Mouse (Mus musculus): ENCODE measurements around the gene Cntnap2. TPM values are rescaled to one million over a fixed set of nuclear protein-coding genes. Genes with fewer than 3 reads are reported as not detected.

Cntnap2 gene
- total and polyA plus RNA-seq, 2 experiments from 2014 or later = 0.04 to 1.4 TPM

- Histone ChIP-seq H3K27ac (ENCODE audit: low read depth) (peak overlapping the region; percentile 69), H3K4me1 (ENCODE audit: control insufficient read depth, insufficient read depth) (no peaks in the 10 kb centered on the region), H3K9ac (replicated peaks; ENCODE audit: low read depth, low read length) (no peak overlapping the region), H3K36me3 (replicated peaks; ENCODE audit: control insufficient read depth, insufficient read depth, low read length) (no peaks in the 10 kb centered on the region), H3K4me3 (ENCODE audit: low read depth, low read length) (peak overlapping the region; percentile 9; the same call in 1 of the 2 replicates), H3K4me2 (ENCODE audit: low read depth, low read length) (peak overlapping the region; percentile 45), H3K9me3 (replicated peaks; ENCODE audit: control insufficient read depth, low read length) (no peaks in the 10 kb centered on the region), H3K27me3 (ENCODE audit: control insufficient read depth, insufficient read depth, low read length) (no peaks in the 10 kb centered on the region)
- ATAC-seq (ENCODE audit: insufficient read depth, low read depth) = peak; percentile 66
- DNase-seq (ENCODE audit: low spot score) = no peak
- 18% methylated on average over 6 of the region's 6 CpGs for WGBS
- TF ChIP-seq CTCF (IDR thresholded peaks at IDR 0.05; ENCODE audit: low read depth) (no peak), EP300 (IDR thresholded peaks at IDR 0.05; ENCODE audit: low read depth) (no peak)
Measured at GRCm38 (mm10) chr6:47318705-47319104, 2259.5 kb downstream of the Cntnap2 start.

GRCm38 (mm10) chr6:47319309-47319983 lies 2260.3 kb downstream of the Cntnap2 start:
- no peaks in the 10 kb centered on the region for H3K4me1 ChIP-seq (ENCODE audit: control insufficient read depth, insufficient read depth)
- no peak for ATAC-seq (ENCODE audit: insufficient read depth, low read depth)
- H3K36me3 ChIP-seq (replicated peaks; ENCODE audit: control insufficient read depth, insufficient read depth, low read length) = no peaks in the 10 kb centered on the region
- TF ChIP-seq EP300 (IDR thresholded peaks at IDR 0.05; ENCODE audit: low read depth) (no peak), CTCF (IDR thresholded peaks at IDR 0.05; ENCODE audit: low read depth) (no peak)
- 31% methylated on average over 5 of the region's 5 CpGs for WGBS
- no peaks in the 10 kb centered on the region for H3K27me3 ChIP-seq (ENCODE audit: control insufficient read depth, insufficient read depth, low read length)
- DNase-seq (ENCODE audit: low spot score) = no peak
- no peak overlapping the region for H3K4me3 ChIP-seq (ENCODE audit: low read depth, low read length)
- no peak overlapping the region for H3K9ac ChIP-seq (replicated peaks; ENCODE audit: low read depth, low read length)
- H3K27ac ChIP-seq (ENCODE audit: low read depth) = peak overlapping the region; percentile 69; the same call in 1 of the 2 replicates
- H3K9me3 ChIP-seq (replicated peaks; ENCODE audit: control insufficient read depth, low read length) = no peaks in the 10 kb centered on the region
- no peak overlapping the region for H3K4me2 ChIP-seq (ENCODE audit: low read depth, low read length)

- TF ChIP-seq CTCF (IDR thresholded peaks at IDR 0.05; ENCODE audit: low read depth) = no peak
- TF ChIP-seq EP300 (IDR thresholded peaks at IDR 0.05; ENCODE audit: low read depth) = no peak
- Histone ChIP-seq H3K9ac (replicated peaks; ENCODE audit: low read depth, low read length) (no peak overlapping the region), H3K9me3 (replicated peaks; ENCODE audit: control insufficient read depth, low read length) (no peaks in the 10 kb centered on the region), H3K4me1 (ENCODE audit: control insufficient read depth, insufficient read depth) (no peaks in the 10 kb centered on the region), H3K36me3 (replicated peaks; ENCODE audit: control insufficient read depth, insufficient read depth, low read length) (no peaks in the 10 kb centered on the region), H3K27ac (ENCODE audit: low read depth) (0 out of 2 replicates have a peak overlapping the region, but pooled peaks have one; percentile 25), H3K27me3 (ENCODE audit: control insufficient read depth, insufficient read depth, low read length) (no peaks in the 10 kb centered on the region), H3K4me3 (ENCODE audit: low read depth, low read length) (no peak overlapping the region), H3K4me2 (ENCODE audit: low read depth, low read length) (no peak overlapping the region)
- 43% methylated on average over 5 of the region's 5 CpGs for WGBS
- ATAC-seq (ENCODE audit: insufficient read depth, low read depth) (no peak), DNase-seq (ENCODE audit: low spot score) (no peak)
Measured at GRCm38 (mm10) chr6:47323169-47323835, 2264.1 kb downstream of the Cntnap2 start.

- no peaks in the 10 kb centered on the region for H3K9me3 ChIP-seq (replicated peaks; ENCODE audit: control insufficient read depth, low read length)
- TF ChIP-seq EP300 (IDR thresholded peaks at IDR 0.05; ENCODE audit: low read depth) = no peak
- TF ChIP-seq CTCF (IDR thresholded peaks at IDR 0.05; ENCODE audit: low read depth) = no peak
- H3K4me1 ChIP-seq (ENCODE audit: control insufficient read depth, insufficient read depth) = no peaks in the 10 kb centered on the region
- ATAC-seq (ENCODE audit: insufficient read depth, low read depth) (no peak), DNase-seq (ENCODE audit: low spot score) (no peak)
- no peaks in the 10 kb centered on the region for H3K36me3 ChIP-seq (replicated peaks; ENCODE audit: control insufficient read depth, insufficient read depth, low read length)
- H3K4me2 ChIP-seq (ENCODE audit: low read depth, low read length) = no peak overlapping the region
- H3K9ac ChIP-seq (replicated peaks; ENCODE audit: low read depth, low read length) = no peak overlapping the region
- peak overlapping the region; percentile 25; the same call in 1 of the 2 replicates for H3K27ac ChIP-seq (ENCODE audit: low read depth)
- WGBS = 63% methylated on average over 5 of the region's 5 CpGs
- H3K4me3 ChIP-seq (ENCODE audit: low read depth, low read length) = no peak overlapping the region
- no peaks in the 10 kb centered on the region for H3K27me3 ChIP-seq (ENCODE audit: control insufficient read depth, insufficient read depth, low read length)
Measured at GRCm38 (mm10) chr6:47323886-47324285, 2264.7 kb downstream of the Cntnap2 start.

GRCm38 (mm10) chr6:47328281-47328680 lies 2269.1 kb downstream of the Cntnap2 start:
- no peak for DNase-seq (ENCODE audit: low spot score)
- ATAC-seq (ENCODE audit: insufficient read depth, low read depth) = 0 out of 2 replicates have a peak, but pooled peaks have one; percentile 20
- 59% methylated on average over 3 of the region's 3 CpGs for WGBS
- H3K36me3 ChIP-seq (replicated peaks; ENCODE audit: control insufficient read depth, insufficient read depth, low read length) = no peaks in the 10 kb centered on the region
- H3K27ac ChIP-seq (ENCODE audit: low read depth) = no peak overlapping the region
- no peaks in the 10 kb centered on the region for H3K4me1 ChIP-seq (ENCODE audit: control insufficient read depth, insufficient read depth)
- H3K9me3 ChIP-seq (replicated peaks; ENCODE audit: control insufficient read depth, low read length) = no peaks in the 10 kb centered on the region
- TF ChIP-seq EP300 (IDR thresholded peaks at IDR 0.05; ENCODE audit: low read depth) (no peak), CTCF (IDR thresholded peaks at IDR 0.05; ENCODE audit: low read depth) (no peak)
- no peak overlapping the region for H3K4me3 ChIP-seq (ENCODE audit: low read depth, low read length)
- no peaks in the 10 kb centered on the region for H3K27me3 ChIP-seq (ENCODE audit: control insufficient read depth, insufficient read depth, low read length)
- H3K4me2 ChIP-seq (ENCODE audit: low read depth, low read length) = no peak overlapping the region
- no peak overlapping the region for H3K9ac ChIP-seq (replicated peaks; ENCODE audit: low read depth, low read length)
